Comparison of ENCODE assay signal across 9 mouse cellular contexts in the genomic region with DNA sequence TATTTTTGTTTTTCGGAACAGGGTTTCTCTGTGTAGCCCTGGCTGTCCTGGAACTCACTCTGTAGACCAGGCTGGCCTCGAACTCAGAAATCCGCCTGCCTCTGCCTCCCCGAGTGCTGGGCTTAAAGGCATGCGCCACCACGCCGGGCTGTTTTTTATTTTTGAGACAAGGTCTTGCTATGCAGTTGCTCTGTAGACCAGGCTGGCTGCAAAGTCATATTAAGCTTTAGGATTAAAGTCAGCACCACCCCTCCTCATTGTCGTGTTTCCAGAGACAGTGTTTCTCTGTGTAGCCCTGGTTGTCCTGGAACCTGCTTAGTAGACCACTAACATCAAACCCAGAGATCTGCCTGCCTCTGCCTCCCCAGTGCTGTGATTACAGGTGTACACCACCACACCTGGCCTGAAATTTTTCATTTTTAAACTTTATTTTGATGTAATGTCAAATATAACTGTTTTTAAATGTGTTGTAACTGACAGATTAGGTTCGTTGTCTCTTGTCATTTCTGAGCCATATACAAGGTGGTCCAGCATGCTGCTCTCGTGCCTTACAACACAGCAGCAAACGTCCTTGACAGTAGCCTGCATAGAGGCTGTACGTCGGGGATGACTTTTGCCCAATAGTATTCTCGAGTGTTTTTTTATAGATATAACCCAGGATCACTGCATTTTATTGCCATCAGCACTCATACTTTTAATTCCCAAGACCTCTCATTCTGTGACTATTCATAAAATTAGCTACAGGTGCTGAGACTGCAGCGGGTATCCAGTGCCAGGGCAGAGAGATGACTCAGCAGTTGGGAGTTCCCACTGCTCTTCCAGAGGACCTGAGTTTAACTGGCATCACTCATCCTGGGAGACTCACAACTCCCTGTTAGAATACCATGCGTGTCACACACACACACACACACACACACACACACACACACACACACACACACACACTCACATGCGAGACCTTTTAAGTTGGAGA. TPM values are rescaled to one million over a fixed set of nuclear protein-coding genes. Genes with fewer than 3 reads are reported as not detected.
A peak's percentile ranks its signal among the peaks of the same experiment; 100 is the strongest.
DNase-seq lines count a peak whose midpoint lies in the region; ATAC-seq and TF ChIP-seq lines count a peak whose summit lies in the region.
"Had no signal": no experiment of that assay in that cellular context is flagged by ENCODE, and none has a peak within 500 bp of the region (broad histone marks: within the 10 kb centered on the region; RNA-seq: fewer than 3 reads in every experiment).

No protein-coding gene starts in this region.

- no peaks in the 10 kb centered on the region for H3K36me3 ChIP-seq in heart, embryonic 12.5 days
- H3K36me3 ChIP-seq in heart, postnatal 0 days (replicated peaks; ENCODE audit: control insufficient read depth, insufficient read depth, low read length): no peaks in the 10 kb centered on the region
- H3K36me3 ChIP-seq: limb, embryonic 13.5 days had no signal

- no peak overlapping the region for H3K9ac ChIP-seq in heart, embryonic 12.5 days
- H3K9ac ChIP-seq in heart, postnatal 0 days (replicated peaks; ENCODE audit: low read depth, low read length): no peak overlapping the region
- H3K9ac ChIP-seq: limb, embryonic 13.5 days had no signal

- ATAC-seq in heart, embryonic 12.5 days (ENCODE audit: insufficient number of reproducible peaks, low FRiP score): no peak
- no peak for ATAC-seq in heart, postnatal 0 days (ENCODE audit: insufficient read depth, low read depth)
- ATAC-seq in granulocyte monocyte progenitor cell, adult 5-6 weeks (replicated peaks; ENCODE audit: poor library complexity, severe bottlenecking): no peak

- no peaks in the 10 kb centered on the region for H3K9me3 ChIP-seq in heart, embryonic 12.5 days (replicated peaks)
- H3K9me3 ChIP-seq in heart, postnatal 0 days (replicated peaks; ENCODE audit: control insufficient read depth, low read length): no peaks in the 10 kb centered on the region
- H3K9me3 ChIP-seq: limb, embryonic 13.5 days had no signal

- peak overlapping the region; percentile 76 for H3K27ac ChIP-seq in heart, embryonic 12.5 days (ENCODE audit: poor library complexity, severe bottlenecking)
- peak overlapping the region; percentile 36; the same call in 1 of the 2 replicates for H3K27ac ChIP-seq in heart, postnatal 0 days (ENCODE audit: low read depth)
- H3K27ac ChIP-seq: limb, embryonic 13.5 days had no signal

- 85% methylated on average over 17 of the region's 17 CpGs for WGBS in heart, embryonic 12.5 days
- 75% methylated on average over 17 of the region's 17 CpGs for WGBS in heart, postnatal 0 days

- no peak for TF ChIP-seq EP300 in heart, postnatal 0 days (IDR thresholded peaks at IDR 0.05; ENCODE audit: low read depth)

- H3K4me1 ChIP-seq in heart, embryonic 12.5 days (replicated peaks): peaks cover 81% of the 10 kb centered on the region
- H3K4me1 ChIP-seq in heart, postnatal 0 days (ENCODE audit: control insufficient read depth, insufficient read depth): peaks cover 44% of the 10 kb centered on the region

- no peaks in the 10 kb centered on the region for H3K27me3 ChIP-seq in heart, embryonic 12.5 days (replicated peaks)
- no peaks in the 10 kb centered on the region for H3K27me3 ChIP-seq in heart, postnatal 0 days (ENCODE audit: control insufficient read depth, insufficient read depth, low read length)
- H3K27me3 ChIP-seq: limb, embryonic 13.5 days had no signal

- H3K4me3 ChIP-seq in heart, embryonic 12.5 days: no peak overlapping the region; the same call in 1 of the 2 replicates
- no peak overlapping the region for H3K4me3 ChIP-seq in heart, postnatal 0 days (ENCODE audit: low read depth, low read length)
- H3K4me3 ChIP-seq: limb, embryonic 13.5 days had no signal

- intact Hi-C loops in heart, postnatal 14 days (cut with DNase I): loop anchor here (2.0 kb wide), 1 partner anchor 14 kb away; no protein-coding TSS in a partner anchor

- no peak for TF ChIP-seq CTCF in heart, postnatal 0 days (IDR thresholded peaks at IDR 0.05; ENCODE audit: low read depth)

- DNase-seq in heart, postnatal 14 days: no peak
- peak; percentile 8 for DNase-seq in thymus, postnatal 4 days
- no peak for DNase-seq in thymus, adult 18-20 months
- peak; percentile 4 for DNase-seq in heart, postnatal 0 days (ENCODE audit: low spot score)
- no peak for DNase-seq in B cell, adult 2 months
- no peak for DNase-seq in spleen, postnatal 14 days (ENCODE audit: low spot score in 2 of 2)

- peak overlapping the region; percentile 6; the same call in 1 of the 2 replicates for H3K4me2 ChIP-seq in heart, embryonic 12.5 days
- H3K4me2 ChIP-seq in heart, postnatal 0 days (ENCODE audit: low read depth, low read length): no peak overlapping the region
- H3K4me2 ChIP-seq: limb, embryonic 13.5 days had no signal

RNA-seq across cellular contexts. Expression of a gene that starts 6.2 kb away (rescaled TPM):
- polyA plus RNA-seq in heart, embryonic 12.5 days (2016; fragmentation: Nextera tagmentation; extraction: Ambion mirVana): 1,404 and 1,426 TPM in 2 replicates
- 100 to 1,000 TPM; 451 to 520 TPM for total RNA-seq in heart, postnatal 14 days (2021)
- total RNA-seq in heart, postnatal 0 days (2014; rRNA removed; ENCODE audit: low replicate concordance): 700 and 751 TPM in 2 replicates
- polyA plus RNA-seq in heart, postnatal 0 days (2015; fragmentation: Nextera tagmentation; extraction: Ambion mirVana): 639 and 714 TPM in 2 replicates
- 1,412 and 1,653 TPM in 2 replicates for total RNA-seq in granulocyte monocyte progenitor cell, adult 5-6 weeks (2014; fragmentation: Nextera tagmentation)
- total RNA-seq in granulocyte monocyte progenitor cell, adult 5-6 weeks (2017): 733 and 780 TPM in 2 replicates

RNA-seq across cellular contexts. Expression of a gene that starts 6.7 kb away (rescaled TPM):
- polyA plus RNA-seq in heart, embryonic 12.5 days (2016; fragmentation: Nextera tagmentation; extraction: Ambion mirVana): 0.17 and 0.63 TPM in 2 replicates
- not detected for total RNA-seq in heart, postnatal 14 days (2021)
- total RNA-seq in heart, postnatal 0 days (2014; rRNA removed; ENCODE audit: low replicate concordance): not detected in 2 replicates
- 0.65 and 0.68 TPM in 2 replicates for polyA plus RNA-seq in heart, postnatal 0 days (2015; fragmentation: Nextera tagmentation; extraction: Ambion mirVana)
- not detected in 2 replicates for total RNA-seq in granulocyte monocyte progenitor cell, adult 5-6 weeks (2014; fragmentation: Nextera tagmentation)
- not detected in 2 replicates for total RNA-seq in granulocyte monocyte progenitor cell, adult 5-6 weeks (2017)

RNA-seq across cellular contexts. Expression of a gene that starts 24.0 kb away (rescaled TPM):
- polyA plus RNA-seq in heart, embryonic 12.5 days (2016; fragmentation: Nextera tagmentation; extraction: Ambion mirVana): 32.0 and 32.3 TPM in 2 replicates
- total RNA-seq in heart, postnatal 14 days (2021): 10 to 100 TPM; 19.0 to 19.6 TPM
- total RNA-seq in heart, postnatal 0 days (2014; rRNA removed; ENCODE audit: low replicate concordance): 46.7 and 70.5 TPM in 2 replicates
- polyA plus RNA-seq in heart, postnatal 0 days (2015; fragmentation: Nextera tagmentation; extraction: Ambion mirVana): 22.3 and 28.6 TPM in 2 replicates
- total RNA-seq in granulocyte monocyte progenitor cell, adult 5-6 weeks (2014; fragmentation: Nextera tagmentation): 8.3 and 13.2 TPM in 2 replicates
- 12.9 and 18.8 TPM in 2 replicates for total RNA-seq in granulocyte monocyte progenitor cell, adult 5-6 weeks (2017)

Comparison
In these comparisons a context has a peak if more than half of its experiments do, and no peak if none do; other contexts are left out.
1. DNase-seq: peak in thymus, postnatal 4 days (single experiment) and heart, postnatal 0 days (single experiment); none in heart, postnatal 14 days (0 of 2), thymus, adult 18-20 months (0 of 2), B cell, adult 2 months (0 of 2) and spleen, postnatal 14 days (0 of 2).